Mouse (Mus musculus): ENCODE data around the gene Neil1. TPM values are rescaled to one million over a fixed set of nuclear protein-coding genes. Genes with fewer than 3 reads are reported as not detected.

Neil1 gene
- polyA plus RNA-seq (2014; fragmentation: Nextera tagmentation; extraction: Ambion mirVana) = 5.5 and 7.0 TPM in 2 replicates

DNA sequence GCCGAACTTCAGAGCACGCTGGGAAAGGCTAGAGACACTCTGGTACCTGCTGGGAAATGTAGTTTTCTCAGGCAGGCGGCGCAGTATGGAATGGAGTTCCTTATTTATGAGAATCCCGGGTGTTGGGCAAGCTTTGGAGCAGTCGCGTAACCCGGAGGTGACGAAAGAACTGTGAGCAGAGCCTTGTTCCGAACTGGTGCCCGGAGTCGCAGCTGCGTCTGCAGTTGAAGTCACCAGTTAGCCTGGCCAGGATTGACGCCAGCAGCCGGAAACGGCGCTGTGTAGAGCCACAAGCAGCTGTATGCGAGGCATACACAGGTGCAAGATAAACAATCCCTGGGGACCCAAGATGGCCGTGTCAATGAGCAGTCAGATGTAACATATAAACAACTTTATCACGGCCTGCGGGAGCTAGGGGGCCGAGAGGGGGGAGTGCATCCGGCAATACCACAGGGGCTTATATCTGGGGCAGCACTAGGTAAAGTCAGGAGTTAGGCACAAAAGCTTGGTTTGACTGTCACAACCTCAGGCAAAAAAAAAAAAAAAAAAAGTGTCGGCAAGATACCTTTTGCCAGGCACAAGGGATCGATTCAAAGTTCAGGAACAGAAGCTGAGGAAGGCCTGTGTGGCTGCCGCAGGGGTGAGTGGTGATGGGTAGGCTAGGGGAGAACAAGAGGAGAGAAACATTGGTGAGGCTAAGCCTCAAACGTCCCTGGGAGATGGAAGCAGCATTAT, at the start of gene Neil1:
Gene Neil1, minus strand, starts transcription at position 162 of the 735 bp plus-strand sequence.
- ATAC-seq (peak; percentile 94), DNase-seq (ENCODE audit: low spot score) (peak; percentile 97)
- Histone ChIP-seq H3K9me3 (replicated peaks; ENCODE audit: control insufficient read depth, low read length) (no peaks in the 10 kb centered on the region), H3K4me1 (ENCODE audit: control insufficient read depth, insufficient read depth, low read length) (peaks cover 11% of the 10 kb centered on the region), H3K27me3 (replicated peaks; ENCODE audit: control insufficient read depth, insufficient read depth, low read length) (no peaks in the 10 kb centered on the region), H3K9ac (ENCODE audit: low read length) (peak within 1 kb of the TSS; percentile 67), H3K4me2 (ENCODE audit: low read length) (peak within 1 kb of the TSS; percentile 54), H3K36me3 (ENCODE audit: control insufficient read depth, insufficient read depth, low read length) (peaks cover 9% of the 10 kb centered on the region; the same call in 1 of the 2 replicates), H3K4me3 (ENCODE audit: low read depth, low read length) (peak within 1 kb of the TSS; percentile 51), H3K27ac (ENCODE audit: low read depth, low read length) (peak within 1 kb of the TSS; percentile 86)
- under 1% methylated on average over 27 of the region's 27 CpGs for whole genome bisulfite sequencing

DNA sequence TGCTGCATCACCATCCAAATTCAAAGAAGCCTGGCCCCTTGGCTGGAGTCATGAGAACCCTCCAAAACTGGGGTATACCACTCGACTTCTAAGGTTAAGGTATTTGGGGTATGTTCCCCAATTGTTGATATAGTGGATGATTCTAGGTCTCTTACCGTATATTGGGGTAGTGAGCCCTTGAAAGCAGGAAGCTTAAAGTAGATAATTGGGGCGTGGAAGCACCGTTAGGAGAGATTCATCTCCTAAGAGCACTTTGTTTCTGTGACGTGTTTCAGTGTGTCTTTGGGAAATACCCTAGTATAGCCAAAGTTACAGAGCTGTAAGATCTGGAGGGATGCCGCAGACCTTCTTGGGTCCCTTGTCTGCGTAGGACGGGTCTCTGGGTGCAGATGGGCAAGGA, 49.3 kb upstream of the Neil1 start:
- no peak overlapping the region for H3K4me3 ChIP-seq (ENCODE audit: low read depth, low read length)
- H3K36me3 ChIP-seq (ENCODE audit: control insufficient read depth, insufficient read depth, low read length) = no peaks in the 10 kb centered on the region
- no peaks in the 10 kb centered on the region for H3K4me1 ChIP-seq (ENCODE audit: control insufficient read depth, insufficient read depth, low read length)
- WGBS = 75% methylated on average over 8 of the region's 8 CpGs
- H3K9me3 ChIP-seq (replicated peaks; ENCODE audit: control insufficient read depth, low read length) = no peaks in the 10 kb centered on the region
- H3K4me2 ChIP-seq (ENCODE audit: low read length) = no peak overlapping the region
- DNase-seq (ENCODE audit: low spot score) (no peak), ATAC-seq (no peak)
- no peak overlapping the region for H3K9ac ChIP-seq (ENCODE audit: low read length)
- H3K27me3 ChIP-seq (replicated peaks; ENCODE audit: control insufficient read depth, insufficient read depth, low read length) = no peaks in the 10 kb centered on the region
- H3K27ac ChIP-seq (ENCODE audit: low read depth, low read length) = no peak overlapping the region

DNA sequence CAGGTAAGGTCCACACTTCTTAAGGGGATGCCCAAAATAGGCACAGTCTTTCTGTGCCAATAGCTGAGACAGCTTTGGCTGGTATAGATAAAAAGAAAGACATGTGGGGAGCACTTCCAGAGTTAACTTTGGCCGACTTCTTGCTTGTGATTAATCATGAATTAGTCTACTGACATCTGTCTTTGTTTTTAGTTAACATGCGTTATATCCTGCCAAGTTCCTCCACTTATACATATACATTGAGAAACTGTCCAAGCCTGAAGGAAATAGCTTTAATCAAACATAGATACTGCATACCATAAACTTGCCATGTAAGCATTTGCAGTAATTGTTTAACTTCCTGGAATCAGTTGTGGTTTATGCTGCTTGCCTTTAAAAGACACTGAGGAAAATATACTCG, 48.6 kb upstream of the Neil1 start:
- H3K9ac ChIP-seq (ENCODE audit: low read length) = no peak overlapping the region

DNA sequence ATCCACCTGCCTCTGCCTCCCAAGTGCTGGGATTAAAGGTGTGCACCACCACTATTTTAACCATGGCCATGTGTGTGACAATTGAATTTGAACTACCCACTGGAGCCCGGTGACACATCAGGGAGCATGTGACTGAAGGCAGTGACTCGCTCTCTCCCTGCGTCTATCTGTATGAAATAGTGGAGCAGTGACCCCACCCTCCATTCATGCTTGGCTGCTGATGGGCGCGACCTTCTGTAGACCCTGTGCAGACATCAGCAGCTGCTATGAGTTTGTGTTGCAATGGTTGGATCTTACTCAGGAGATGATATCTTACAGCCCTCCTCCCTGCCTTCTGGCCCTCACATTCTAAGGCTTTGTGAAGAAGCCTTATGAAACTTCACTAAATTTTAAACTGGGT, 20.3 kb upstream of the Neil1 start:
- no peaks in the 10 kb centered on the region for H3K36me3 ChIP-seq (ENCODE audit: control insufficient read depth, insufficient read depth, low read length)
- H3K4me2 ChIP-seq (ENCODE audit: low read length) = no peak overlapping the region
- no peaks in the 10 kb centered on the region for H3K4me1 ChIP-seq (ENCODE audit: control insufficient read depth, insufficient read depth, low read length)
- ATAC-seq (no peak), DNase-seq (ENCODE audit: low spot score) (no peak)
- H3K27ac ChIP-seq (ENCODE audit: low read depth, low read length) = no peak overlapping the region
- H3K9me3 ChIP-seq (replicated peaks; ENCODE audit: control insufficient read depth, low read length) = no peaks in the 10 kb centered on the region
- no peak overlapping the region for H3K4me3 ChIP-seq (ENCODE audit: low read depth, low read length)
- no peak overlapping the region for H3K9ac ChIP-seq (ENCODE audit: low read length)
- 83% methylated on average over 5 of the region's 5 CpGs for WGBS
- no peaks in the 10 kb centered on the region for H3K27me3 ChIP-seq (replicated peaks; ENCODE audit: control insufficient read depth, insufficient read depth, low read length)

More for the DNA sequence above, 48.6 kb upstream of the Neil1 start:
- no peaks in the 10 kb centered on the region for H3K9me3 ChIP-seq (replicated peaks; ENCODE audit: control insufficient read depth, low read length)
- ATAC-seq = no peak
- WGBS = 82% methylated on average over 3 of the region's 3 CpGs
- H3K36me3 ChIP-seq (ENCODE audit: control insufficient read depth, insufficient read depth, low read length) = no peaks in the 10 kb centered on the region
- no peaks in the 10 kb centered on the region for H3K4me1 ChIP-seq (ENCODE audit: control insufficient read depth, insufficient read depth, low read length)
- no peak overlapping the region for H3K4me3 ChIP-seq (ENCODE audit: low read depth, low read length)
- no peak overlapping the region for H3K4me2 ChIP-seq (ENCODE audit: low read length)
- no peaks in the 10 kb centered on the region for H3K27me3 ChIP-seq (replicated peaks; ENCODE audit: control insufficient read depth, insufficient read depth, low read length)
- DNase-seq (ENCODE audit: low spot score) = peak; percentile 6
- no peak overlapping the region for H3K27ac ChIP-seq (ENCODE audit: low read depth, low read length)

DNA sequence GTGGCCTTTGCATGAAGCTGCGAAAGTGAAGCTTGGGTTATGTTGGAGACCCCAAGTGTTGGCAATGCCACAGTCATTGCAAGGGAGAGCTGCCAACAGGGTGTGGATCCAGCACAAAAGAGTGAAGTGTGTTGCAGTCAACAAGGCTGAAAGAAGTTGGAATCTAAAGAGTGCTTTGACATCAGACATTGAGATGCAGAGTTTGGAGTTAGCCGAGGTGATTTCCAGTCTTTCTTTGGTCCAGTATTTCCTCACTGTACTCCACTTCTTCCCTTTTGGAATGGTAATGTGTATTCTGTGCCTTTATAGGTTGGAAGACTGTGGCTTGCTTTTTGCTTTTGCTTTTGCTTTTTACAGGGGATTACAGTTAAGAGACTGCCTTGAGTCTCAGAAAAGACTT, 18.1 kb upstream of the Neil1 start:
- H3K4me3 ChIP-seq (ENCODE audit: low read depth, low read length) = no peak overlapping the region
- no peaks in the 10 kb centered on the region for H3K9me3 ChIP-seq (replicated peaks; ENCODE audit: control insufficient read depth, low read length)
- DNase-seq (ENCODE audit: low spot score) (no peak), ATAC-seq (no peak)
- no peaks in the 10 kb centered on the region for H3K36me3 ChIP-seq (ENCODE audit: control insufficient read depth, insufficient read depth, low read length)
- H3K27me3 ChIP-seq (replicated peaks; ENCODE audit: control insufficient read depth, insufficient read depth, low read length) = no peaks in the 10 kb centered on the region
- 80% methylated on average over 2 of the region's 2 CpGs for WGBS
- H3K27ac ChIP-seq (ENCODE audit: low read depth, low read length) = no peak overlapping the region
- no peak overlapping the region for H3K9ac ChIP-seq (ENCODE audit: low read length)
- H3K4me2 ChIP-seq (ENCODE audit: low read length) = no peak overlapping the region
- no peaks in the 10 kb centered on the region for H3K4me1 ChIP-seq (ENCODE audit: control insufficient read depth, insufficient read depth, low read length)

DNA sequence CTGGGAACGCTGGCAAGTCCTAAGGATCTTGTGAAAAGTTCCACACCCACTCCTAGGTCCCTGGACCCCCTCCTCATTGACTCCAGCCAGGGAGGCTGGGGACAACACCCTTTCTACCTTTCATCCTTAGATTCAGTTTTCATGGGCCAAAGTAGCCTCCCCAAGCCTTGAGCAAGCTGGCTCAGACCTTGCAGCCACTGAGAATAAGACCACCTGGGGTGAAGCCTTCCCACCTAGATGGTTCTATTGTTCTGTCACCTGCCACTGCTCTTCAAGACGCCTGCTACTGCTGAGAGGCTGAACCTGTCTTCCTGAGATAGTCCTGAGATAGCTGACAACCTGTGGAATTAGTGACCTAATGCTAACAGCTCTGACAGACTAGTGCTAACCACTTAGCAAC, 15.0 kb upstream of the Neil1 start:
- no peaks in the 10 kb centered on the region for H3K9me3 ChIP-seq (replicated peaks; ENCODE audit: control insufficient read depth, low read length)
- no peaks in the 10 kb centered on the region for H3K36me3 ChIP-seq (ENCODE audit: control insufficient read depth, insufficient read depth, low read length)
- ATAC-seq (no peak), DNase-seq (ENCODE audit: low spot score) (no peak)
- no peak overlapping the region for H3K27ac ChIP-seq (ENCODE audit: low read depth, low read length)
- H3K4me2 ChIP-seq (ENCODE audit: low read length) = no peak overlapping the region
- H3K27me3 ChIP-seq (replicated peaks; ENCODE audit: control insufficient read depth, insufficient read depth, low read length) = no peaks in the 10 kb centered on the region
- 25% methylated on average over 2 of the region's 2 CpGs for WGBS
- no peaks in the 10 kb centered on the region for H3K4me1 ChIP-seq (ENCODE audit: control insufficient read depth, insufficient read depth, low read length)
- H3K4me3 ChIP-seq (ENCODE audit: low read depth, low read length) = no peak overlapping the region
- no peak overlapping the region for H3K9ac ChIP-seq (ENCODE audit: low read length)

DNA sequence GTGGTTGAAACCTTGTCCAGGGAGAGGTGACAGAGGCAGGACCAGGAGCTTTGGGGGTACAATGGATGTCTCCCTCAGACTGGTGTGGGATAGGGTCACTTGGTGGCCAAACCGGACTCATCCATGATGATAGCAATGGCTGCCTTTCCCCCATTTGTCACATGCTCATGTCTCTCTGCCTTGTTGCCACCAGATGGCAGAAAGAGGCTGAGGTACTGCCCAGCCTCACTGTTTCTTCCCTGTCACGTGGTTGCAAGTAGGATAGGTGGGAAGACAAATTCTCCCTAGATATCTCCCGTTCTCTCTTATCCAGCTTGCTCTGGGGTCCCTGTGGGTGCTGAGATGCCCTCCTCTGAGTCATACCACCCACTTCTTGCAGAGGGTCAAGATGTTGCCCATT, 14.4 kb upstream of the Neil1 start:
- Histone ChIP-seq H3K27me3 (replicated peaks; ENCODE audit: control insufficient read depth, insufficient read depth, low read length) (no peaks in the 10 kb centered on the region), H3K4me2 (ENCODE audit: low read length) (no peak overlapping the region), H3K4me1 (ENCODE audit: control insufficient read depth, insufficient read depth, low read length) (peaks cover 2% of the 10 kb centered on the region; the same call in 1 of the 2 replicates), H3K27ac (ENCODE audit: low read depth, low read length) (no peak overlapping the region), H3K36me3 (ENCODE audit: control insufficient read depth, insufficient read depth, low read length) (no peaks in the 10 kb centered on the region), H3K9ac (ENCODE audit: low read length) (no peak overlapping the region), H3K4me3 (ENCODE audit: low read depth, low read length) (no peak overlapping the region), H3K9me3 (replicated peaks; ENCODE audit: control insufficient read depth, low read length) (no peaks in the 10 kb centered on the region)
- DNase-seq (ENCODE audit: low spot score) (peak; percentile 33), ATAC-seq (no peak)
- 13% methylated on average over 3 of the region's 3 CpGs for WGBS

DNA sequence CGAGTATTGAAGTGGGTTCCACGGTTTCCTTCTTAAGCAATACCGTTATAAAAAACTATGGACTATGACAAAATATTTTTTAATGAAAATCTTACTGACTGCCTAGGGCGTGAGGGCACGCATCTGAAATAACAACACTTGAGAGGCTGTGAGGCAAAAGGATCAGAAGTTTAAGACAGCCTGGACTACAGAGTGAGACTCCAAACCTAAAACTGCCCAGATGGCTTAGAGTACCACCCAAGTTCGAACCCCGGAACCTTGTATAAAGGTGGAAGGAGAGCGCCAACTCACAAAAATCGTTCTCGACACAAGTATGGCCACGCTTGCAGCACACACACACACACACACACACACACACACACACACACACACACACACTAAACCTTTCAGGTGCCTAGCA, 10.4 kb upstream of the Neil1 start:
- Histone ChIP-seq H3K4me2 (ENCODE audit: low read length) (peak overlapping the region; percentile 65), H3K9ac (ENCODE audit: low read length) (peak overlapping the region; percentile 72), H3K4me1 (ENCODE audit: control insufficient read depth, insufficient read depth, low read length) (peaks cover 6% of the 10 kb centered on the region; the same call in 1 of the 2 replicates), H3K27me3 (replicated peaks; ENCODE audit: control insufficient read depth, insufficient read depth, low read length) (no peaks in the 10 kb centered on the region), H3K27ac (ENCODE audit: low read depth, low read length) (no peak overlapping the region; the same call in 1 of the 2 replicates), H3K4me3 (ENCODE audit: low read depth, low read length) (peak overlapping the region; percentile 60), H3K9me3 (replicated peaks; ENCODE audit: control insufficient read depth, low read length) (no peaks in the 10 kb centered on the region), H3K36me3 (ENCODE audit: control insufficient read depth, insufficient read depth, low read length) (0 out of 2 replicates have a peak, but pooled peaks cover 3% of the 10 kb centered on the region)
- ATAC-seq (peak; percentile 27), DNase-seq (ENCODE audit: low spot score) (no peak)
- 39% methylated on average over 11 of the region's 11 CpGs for WGBS

DNA sequence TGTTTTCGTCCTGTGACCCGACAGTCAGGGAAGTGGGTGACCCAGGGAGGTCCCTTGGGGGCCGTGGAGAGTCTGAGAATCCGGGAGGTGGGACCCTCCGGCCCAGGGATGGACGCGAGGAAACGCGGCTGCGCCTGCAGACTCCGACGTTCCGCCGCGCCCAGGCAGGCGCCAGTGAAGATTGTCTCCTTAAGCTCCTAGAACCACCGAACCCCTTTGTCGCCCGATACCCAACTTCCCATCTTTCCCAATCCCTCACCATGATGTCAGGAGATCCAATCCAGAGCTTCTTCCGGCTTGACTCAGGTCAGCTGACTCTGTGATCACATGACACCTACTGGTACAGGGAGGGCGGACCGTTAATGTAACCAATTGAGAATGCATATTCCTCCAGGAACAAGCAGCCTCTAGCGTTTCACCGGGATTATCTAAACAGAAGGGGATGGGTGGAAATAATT, 9.9 kb upstream of the Neil1 start, which contains the start of gene Commd4:
Gene Commd4, minus strand, starts transcription at position 319 of the 458 bp plus-strand sequence.
- H3K4me1 ChIP-seq (ENCODE audit: control insufficient read depth, insufficient read depth, low read length) = peaks cover 6% of the 10 kb centered on the region; the same call in 1 of the 2 replicates
- peak within 1 kb of the TSS; percentile 60 for H3K4me3 ChIP-seq (ENCODE audit: low read depth, low read length)
- H3K9ac ChIP-seq (ENCODE audit: low read length) = peak within 1 kb of the TSS; percentile 72
- H3K27me3 ChIP-seq (replicated peaks; ENCODE audit: control insufficient read depth, insufficient read depth, low read length) = no peaks in the 10 kb centered on the region
- H3K27ac ChIP-seq (ENCODE audit: low read depth, low read length) = no peak within 1 kb of the TSS; the same call in 1 of the 2 replicates
- ATAC-seq (peak; percentile 97), DNase-seq (ENCODE audit: low spot score) (peak; percentile 99)
- peak within 1 kb of the TSS; percentile 65 for H3K4me2 ChIP-seq (ENCODE audit: low read length)
- WGBS = under 1% methylated on average over 24 of the region's 24 CpGs
- 0 out of 2 replicates have a peak, but pooled peaks cover 3% of the 10 kb centered on the region for H3K36me3 ChIP-seq (ENCODE audit: control insufficient read depth, insufficient read depth, low read length)
- H3K9me3 ChIP-seq (replicated peaks; ENCODE audit: control insufficient read depth, low read length) = no peaks in the 10 kb centered on the region
